ENCODE assay signal across 8 mouse cellular contexts in the genomic region with DNA sequence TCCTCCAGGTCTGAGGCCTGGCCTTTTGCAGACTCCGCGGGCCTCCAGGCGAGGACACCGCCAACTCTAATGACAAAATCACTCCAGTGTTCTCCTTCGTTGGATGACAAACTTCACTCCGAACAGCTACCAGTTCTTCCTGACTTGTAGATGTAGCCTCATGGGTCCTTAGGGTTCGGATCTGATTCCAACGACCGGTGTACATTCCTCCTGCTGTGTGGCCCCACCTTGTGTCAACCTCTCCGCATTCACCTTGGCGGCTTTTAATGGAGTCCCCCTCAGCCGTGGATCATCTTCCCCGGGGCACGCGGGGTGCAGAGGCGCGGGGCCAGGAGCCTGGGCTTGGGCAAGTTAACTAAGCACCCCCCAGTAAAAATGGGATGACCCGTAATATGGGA. TPM values are rescaled to one million over a fixed set of nuclear protein-coding genes. Genes with fewer than 3 reads are reported as not detected.
A peak's percentile ranks its signal among the peaks of the same experiment; 100 is the strongest.
DNase-seq lines count a peak whose midpoint lies in the region; ATAC-seq and TF ChIP-seq lines count a peak whose summit lies in the region.

No protein-coding gene starts in this region.

- no peaks in the 10 kb centered on the region for H3K27me3 ChIP-seq in forebrain, embryonic 14.5 days (replicated peaks; ENCODE audit: control insufficient read depth, insufficient read depth, low read length)
- H3K27me3 ChIP-seq in liver, embryonic 13.5 days, result no peaks in the 10 kb centered on the region
- H3K27me3 ChIP-seq in stomach, embryonic 16.5 days (ENCODE audit: control insufficient read depth, insufficient read depth, low read length), result no peaks in the 10 kb centered on the region

- no peaks in the 10 kb centered on the region for H3K9me3 ChIP-seq in forebrain, embryonic 14.5 days (replicated peaks; ENCODE audit: control insufficient read depth, low read length)
- H3K9me3 ChIP-seq in liver, embryonic 13.5 days (replicated peaks), result no peaks in the 10 kb centered on the region
- H3K9me3 ChIP-seq in stomach, embryonic 16.5 days (replicated peaks; ENCODE audit: control insufficient read depth, low read length), result no peaks in the 10 kb centered on the region

- peak overlapping the region; percentile 37 for H3K27ac ChIP-seq in bone marrow macrophage, adult 2 months (ENCODE audit: insufficient read depth, low read depth, low read length)
- peak overlapping the region; percentile 70 for H3K27ac ChIP-seq in forebrain, embryonic 14.5 days (ENCODE audit: low read depth, low read length)
- peak overlapping the region; percentile 62 for H3K27ac ChIP-seq in liver, embryonic 13.5 days
- peak overlapping the region; percentile 88 for H3K27ac ChIP-seq in stomach, embryonic 16.5 days (ENCODE audit: low read length)

- H3K4me1 ChIP-seq in bone marrow macrophage, adult 2 months (ENCODE audit: control insufficient read depth, insufficient read depth, low read length), result peaks cover 12% of the 10 kb centered on the region
- H3K4me1 ChIP-seq in forebrain, embryonic 14.5 days (ENCODE audit: control insufficient read depth, insufficient read depth, low read length), result peaks cover 8% of the 10 kb centered on the region
- H3K4me1 ChIP-seq in liver, embryonic 13.5 days (replicated peaks), result peaks cover 21% of the 10 kb centered on the region
- peaks cover 6% of the 10 kb centered on the region for H3K4me1 ChIP-seq in stomach, embryonic 16.5 days (ENCODE audit: control insufficient read depth, insufficient read depth, low read length)

- peak; percentile 37 to 48 for DNase-seq in layer of hippocampus, postnatal 10 days (ENCODE audit: low spot score in 2 of 2)
- DNase-seq in layer of hippocampus, postnatal 14 days (ENCODE audit: low spot score in 2 of 2), result no peak
- no peak for DNase-seq in forebrain, embryonic 14.5 days (ENCODE audit: low spot score)
- DNase-seq in liver, embryonic 13.5 days, result no peak
- DNase-seq in layer of hippocampus, adult 9-10 months (ENCODE audit: low spot score), result no peak
- DNase-seq in urinary bladder, postnatal 36 days (ENCODE audit: low spot score in 2 of 2), result no peak

- H3K4me2 ChIP-seq in forebrain, embryonic 14.5 days (ENCODE audit: low read length), result peak overlapping the region; percentile 92
- peak overlapping the region; percentile 72 for H3K4me2 ChIP-seq in liver, embryonic 13.5 days
- H3K4me2 ChIP-seq in stomach, embryonic 16.5 days (ENCODE audit: low read depth, low read length), result peak overlapping the region; percentile 82

- 1% methylated on average over 18 of the region's 18 CpGs for WGBS in forebrain, embryonic 14.5 days
- under 1% methylated on average over 18 of the region's 18 CpGs for WGBS in liver, embryonic 13.5 days (ENCODE audit: insufficient replicate concordance)
- WGBS in stomach, embryonic 16.5 days, result under 1% methylated on average over 18 of the region's 18 CpGs

- TF ChIP-seq POLR2A in bone marrow macrophage, adult 2 months (IDR thresholded peaks at IDR 0.05; ENCODE audit: borderline replicate concordance, low read depth, low read length), result no peak

- TF ChIP-seq CTCF in bone marrow macrophage, adult 2 months (IDR thresholded peaks at IDR 0.05; ENCODE audit: low read depth, low read length), result no peak

- H3K4me3 ChIP-seq in bone marrow macrophage, adult 2 months (ENCODE audit: insufficient read depth, low read length), result peak overlapping the region; percentile 82
- H3K4me3 ChIP-seq in forebrain, embryonic 14.5 days (ENCODE audit: low read depth, low read length), result peak overlapping the region; percentile 73
- H3K4me3 ChIP-seq in liver, embryonic 13.5 days (replicated peaks), result peak overlapping the region; percentile 73
- H3K4me3 ChIP-seq in stomach, embryonic 16.5 days (replicated peaks; ENCODE audit: low read length), result peak overlapping the region; percentile 82

- peak overlapping the region; percentile 83 for H3K9ac ChIP-seq in forebrain, embryonic 14.5 days (ENCODE audit: low read length)
- peak overlapping the region; percentile 81 for H3K9ac ChIP-seq in liver, embryonic 13.5 days
- H3K9ac ChIP-seq in stomach, embryonic 16.5 days (ENCODE audit: low read length), result peak overlapping the region; percentile 92

- peaks cover 40% of the 10 kb centered on the region for H3K36me3 ChIP-seq in forebrain, embryonic 14.5 days (ENCODE audit: control insufficient read depth, insufficient read depth, low read length)
- H3K36me3 ChIP-seq in liver, embryonic 13.5 days, result peaks cover 54% of the 10 kb centered on the region
- peaks cover 4% of the 10 kb centered on the region; the same call in 1 of the 2 replicates for H3K36me3 ChIP-seq in stomach, embryonic 16.5 days (ENCODE audit: control insufficient read depth, insufficient read depth, low read length)

- peak; percentile 22 for ATAC-seq in forebrain, embryonic 14.5 days
- peak; percentile 24 for ATAC-seq in liver, embryonic 13.5 days (ENCODE audit: low read depth)
- peak; percentile 34; the same call in 1 of the 2 replicates for ATAC-seq in stomach, embryonic 16.5 days (ENCODE audit: insufficient read depth, low FRiP score)

RNA-seq across cellular contexts. Expression of a gene that starts 0.4 kb away (rescaled TPM):
- total RNA-seq in layer of hippocampus, postnatal 10 days (2021), result 10 to 100 TPM; 35.6 to 44.8 TPM
- total RNA-seq in layer of hippocampus, postnatal 14 days (2021), result 10 to 100 TPM; 36.2 to 41.7 TPM
- 11.5 and 17.0 TPM in 2 replicates for polyA plus RNA-seq in bone marrow macrophage, adult 2 months (2012; ENCODE audit: insufficient read depth, insufficient read length, missing spikeins)
- polyA plus RNA-seq in forebrain, embryonic 14.5 days (2014; fragmentation: Nextera tagmentation; extraction: Ambion mirVana), result 33.5 and 39.5 TPM in 2 replicates
- 17.3 and 20.3 TPM in 2 replicates for polyA plus RNA-seq in liver, embryonic 13.5 days (2015; fragmentation: Nextera tagmentation; extraction: Ambion mirVana)
- 42.9 and 43.9 TPM in 2 replicates for polyA plus RNA-seq in stomach, embryonic 16.5 days (2015; fragmentation: Nextera tagmentation; extraction: Ambion mirVana)

RNA-seq across cellular contexts. Expression of a gene that starts 20.0 kb away (rescaled TPM):
- 1 to 10 TPM; 1.9 to 2.3 TPM for total RNA-seq in layer of hippocampus, postnatal 10 days (2021)
- 1 to 10 TPM; 1.2 to 1.3 TPM for total RNA-seq in layer of hippocampus, postnatal 14 days (2021)
- polyA plus RNA-seq in bone marrow macrophage, adult 2 months (2012; ENCODE audit: insufficient read depth, insufficient read length, missing spikeins), result 11.3 and 12.1 TPM in 2 replicates
- polyA plus RNA-seq in forebrain, embryonic 14.5 days (2014; fragmentation: Nextera tagmentation; extraction: Ambion mirVana), result 14.3 and 15.7 TPM in 2 replicates
- 24.9 and 27.7 TPM in 2 replicates for polyA plus RNA-seq in liver, embryonic 13.5 days (2015; fragmentation: Nextera tagmentation; extraction: Ambion mirVana)
- 24.3 and 24.6 TPM in 2 replicates for polyA plus RNA-seq in stomach, embryonic 16.5 days (2015; fragmentation: Nextera tagmentation; extraction: Ambion mirVana)

RNA-seq across cellular contexts. Expression of a gene that starts 47.4 kb away (rescaled TPM):
- 1 to 10 TPM; 6.1 to 6.4 TPM for total RNA-seq in layer of hippocampus, postnatal 10 days (2021)
- 1 to 10 TPM; 4.7 to 7.1 TPM for total RNA-seq in layer of hippocampus, postnatal 14 days (2021)
- polyA plus RNA-seq in bone marrow macrophage, adult 2 months (2012; ENCODE audit: insufficient read depth, insufficient read length, missing spikeins), result 11.5 and 12.6 TPM in 2 replicates
- polyA plus RNA-seq in forebrain, embryonic 14.5 days (2014; fragmentation: Nextera tagmentation; extraction: Ambion mirVana), result 2.6 and 2.7 TPM in 2 replicates
- polyA plus RNA-seq in liver, embryonic 13.5 days (2015; fragmentation: Nextera tagmentation; extraction: Ambion mirVana), result 6.4 and 6.8 TPM in 2 replicates
- 9.9 and 11.7 TPM in 2 replicates for polyA plus RNA-seq in stomach, embryonic 16.5 days (2015; fragmentation: Nextera tagmentation; extraction: Ambion mirVana)

RNA-seq across cellular contexts. Expression of a gene that starts 58.0 kb away (rescaled TPM):
- total RNA-seq in layer of hippocampus, postnatal 10 days (2021), result under 1 TPM; 0.42 to 0.43 TPM
- under 1 TPM; 0.35 to 0.52 TPM for total RNA-seq in layer of hippocampus, postnatal 14 days (2021)
- polyA plus RNA-seq in bone marrow macrophage, adult 2 months (2012; ENCODE audit: insufficient read depth, insufficient read length, missing spikeins), result not detected in 2 replicates
- 0.05 TPM in 2 replicates for polyA plus RNA-seq in forebrain, embryonic 14.5 days (2014; fragmentation: Nextera tagmentation; extraction: Ambion mirVana)
- 0.06 and 0.08 TPM in 2 replicates for polyA plus RNA-seq in liver, embryonic 13.5 days (2015; fragmentation: Nextera tagmentation; extraction: Ambion mirVana)
- polyA plus RNA-seq in stomach, embryonic 16.5 days (2015; fragmentation: Nextera tagmentation; extraction: Ambion mirVana), result 0.16 and 0.25 TPM in 2 replicates

Comparison
In these comparisons a context has a peak if more than half of its experiments do, and no peak if none do; other contexts are left out.
1. DNase-seq: peak in layer of hippocampus, postnatal 10 days (2 of 2); none in layer of hippocampus, postnatal 14 days (0 of 2), forebrain, embryonic 14.5 days (single experiment), liver, embryonic 13.5 days (single experiment), layer of hippocampus, adult 9-10 months (single experiment) and urinary bladder, postnatal 36 days (0 of 2).
2. H3K27ac ChIP-seq: peak in every context shown above with its lines; median percentile 88 in stomach, embryonic 16.5 days; 70 in forebrain, embryonic 14.5 days; 62 in liver, embryonic 13.5 days; 37 in bone marrow macrophage, adult 2 months.
3. Peak in every context shown above with its lines, with median percentiles within 50 percentile points of each other: H3K4me3 ChIP-seq, ATAC-seq, H3K4me2 ChIP-seq and H3K9ac ChIP-seq.